Mouse (Mus musculus) kidney, adult 2 months (tissue): ENCODE results near the gene Dapk1. TPM values are rescaled to one million over a fixed set of nuclear protein-coding genes. Genes with fewer than 3 reads are reported as not detected.

Experiments
- DNase-seq: peaks from one replicate; pipeline ENCODE4 v3.0.0; 2021
- H3K27ac ChIP-seq: fragments of 200-500 bp; 2 replicates; pipeline ENCODE4 v1.5.1; 2012; ENCODE audit warnings: low read depth, low read length, control low read depth, inconsistent platforms; ENCODE audit not compliant: insufficient read depth
- H3K27me3 ChIP-seq: fragments of 200-500 bp; replicated peaks from 2 replicates; pipeline ENCODE4 v1.6.1; 2012; ENCODE audit warnings: mild to moderate bottlenecking, moderate library complexity, low read length, inconsistent platforms; ENCODE audit not compliant: control insufficient read depth, insufficient read depth
- H3K36me3 ChIP-seq: fragments of 200-500 bp; 2 replicates; pipeline ENCODE4 v1.6.1; 2012; ENCODE audit warnings: mild to moderate bottlenecking, moderate library complexity, low read length, inconsistent platforms; ENCODE audit not compliant: control insufficient read depth, insufficient read depth
- H3K4me1 ChIP-seq: fragments of 200-500 bp; 2 replicates; pipeline ENCODE4 v1.6.1; 2011; ENCODE audit warnings: low read length; ENCODE audit not compliant: control insufficient read depth, insufficient read depth
- H3K4me3 ChIP-seq: fragments of 200-500 bp; 2 replicates; pipeline ENCODE4 v1.5.1; 2011; ENCODE audit warnings: mild to moderate bottlenecking, low read depth, low read length, control low read depth; ENCODE audit not compliant: insufficient read depth
- CTCF ChIP-seq: fragments of 200-500 bp; conservative IDR thresholded peaks from 2 replicates; pipeline ENCODE4 v1.5.1; 2011; ENCODE audit warnings: low read depth, mild to moderate bottlenecking, control low read depth, low read length, moderate library complexity, mixed read lengths; ENCODE audit not compliant: insufficient read depth, insufficient read length
- POLR2A ChIP-seq: fragments of 200-500 bp; IDR thresholded peaks from one replicate; pipeline ENCODE4 v1.6.1; 2011; ENCODE audit warnings: low read depth, low read length, control low read depth
- WGBS: fragments of 180-500 bp; shearing (Covaris S2); methylation state at CpG from one replicate; pipeline ENCODE4 v1.1.7; 2018; 5-methylcytosine and 5-hydroxymethylcytosine counted together
- polyA plus RNA-seq: library from polyadenylated mRNA; depleted of rRNA; stranded (reverse); fragments of >200 nt; gene quantifications from 2 replicates; pipeline ENCODE4 v1.2.3, GENCODE M21; 2012; rRNA removed

Dapk1 gene
- 39.5 and 50.8 TPM in 2 replicates for polyA plus RNA-seq

- TF ChIP-seq CTCF, result peak; percentile 58
- TF ChIP-seq POLR2A, result no peak
- Histone ChIP-seq H3K36me3 (no peaks in the 10 kb centered on the region), H3K4me1 (peaks cover 5% of the 10 kb centered on the region; the same call in 1 of the 2 replicates), H3K4me3 (peak within 1 kb of the TSS; percentile 69), H3K27me3 (no peaks in the 10 kb centered on the region), H3K27ac (peak within 1 kb of the TSS; percentile 71)
- WGBS, result under 1% methylated on average over 85 of the region's 90 CpGs
- DNase-seq, result peak; percentile 90
These were observed at the start of gene Dapk1 for GRCm38 (mm10) chr13:60601436-60602415. Dapk1 (plus strand) TSS chr13:60601947.

- 0 out of 2 replicates have a peak overlapping the region, but pooled peaks have one; percentile 46 for H3K27ac ChIP-seq
- H3K4me1 ChIP-seq, result no peaks in the 10 kb centered on the region
- DNase-seq, result no peak
- 58% methylated on average over 3 of the region's 3 CpGs for WGBS
- H3K4me3 ChIP-seq, result no peak overlapping the region
- H3K27me3 ChIP-seq, result no peaks in the 10 kb centered on the region
- H3K36me3 ChIP-seq, result no peaks in the 10 kb centered on the region
- no peak for TF ChIP-seq POLR2A
- TF ChIP-seq CTCF, result no peak
These were observed 48.4 kb upstream of the Dapk1 start for GRCm38 (mm10) chr13:60553326-60553725.

GRCm38 (mm10) chr13:60556476-60556875 lies 45.3 kb upstream of the Dapk1 start:
- Histone ChIP-seq H3K27ac (peak overlapping the region; percentile 72; the same call in 1 of the 2 replicates), H3K4me3 (no peak overlapping the region), H3K4me1 (no peaks in the 10 kb centered on the region), H3K27me3 (no peaks in the 10 kb centered on the region), H3K36me3 (no peaks in the 10 kb centered on the region)
- TF ChIP-seq POLR2A, result no peak
- no peak for TF ChIP-seq CTCF
- peak; percentile 68 for DNase-seq

GRCm38 (mm10) chr13:60556911-60557310 lies 44.8 kb upstream of the Dapk1 start:
- no peak overlapping the region for H3K27ac ChIP-seq

GRCm38 (mm10) chr13:60564303-60564702 lies 37.4 kb upstream of the Dapk1 start:
- Histone ChIP-seq H3K27ac (no peak overlapping the region), H3K4me3 (no peak overlapping the region), H3K27me3 (no peaks in the 10 kb centered on the region), H3K36me3 (no peaks in the 10 kb centered on the region), H3K4me1 (no peaks in the 10 kb centered on the region)
- no peak for TF ChIP-seq POLR2A
- no peak for TF ChIP-seq CTCF
- no peak for DNase-seq
- 62% methylated on average over 6 of the region's 6 CpGs for WGBS

More at GRCm38 (mm10) chr13:60556911-60557310, 44.8 kb upstream of the Dapk1 start:
- TF ChIP-seq CTCF (no peak), POLR2A (no peak)
- Histone ChIP-seq H3K36me3 (no peaks in the 10 kb centered on the region), H3K4me3 (no peak overlapping the region), H3K4me1 (no peaks in the 10 kb centered on the region), H3K27me3 (no peaks in the 10 kb centered on the region)
- DNase-seq, result peak; percentile 68

- no peaks in the 10 kb centered on the region for H3K27me3 ChIP-seq
- H3K4me3 ChIP-seq, result no peak overlapping the region
- DNase-seq, result no peak
- TF ChIP-seq CTCF, result no peak
- no peak for TF ChIP-seq POLR2A
- H3K4me1 ChIP-seq, result peaks cover 3% of the 10 kb centered on the region; the same call in 1 of the 2 replicates
- no peaks in the 10 kb centered on the region for H3K36me3 ChIP-seq
- 77% methylated on average over 1 of the region's 1 CpGs for WGBS
- H3K27ac ChIP-seq, result no peak overlapping the region
These were observed 32.7 kb upstream of the Dapk1 start for GRCm38 (mm10) chr13:60568934-60569548.

- no peak for TF ChIP-seq CTCF
- no peak for TF ChIP-seq POLR2A
- H3K27me3 ChIP-seq, result no peaks in the 10 kb centered on the region
- 100% methylated on average over 1 of the region's 1 CpGs for WGBS
- H3K36me3 ChIP-seq, result no peaks in the 10 kb centered on the region
- H3K4me3 ChIP-seq, result no peak overlapping the region
- no peak for DNase-seq
- no peak overlapping the region for H3K27ac ChIP-seq
- H3K4me1 ChIP-seq, result peaks cover 7% of the 10 kb centered on the region; the same call in 1 of the 2 replicates
These were observed 32.2 kb upstream of the Dapk1 start for GRCm38 (mm10) chr13:60569549-60569941.
